11 mouse cellular contexts compared by ENCODE assay signal in the genomic region with DNA sequence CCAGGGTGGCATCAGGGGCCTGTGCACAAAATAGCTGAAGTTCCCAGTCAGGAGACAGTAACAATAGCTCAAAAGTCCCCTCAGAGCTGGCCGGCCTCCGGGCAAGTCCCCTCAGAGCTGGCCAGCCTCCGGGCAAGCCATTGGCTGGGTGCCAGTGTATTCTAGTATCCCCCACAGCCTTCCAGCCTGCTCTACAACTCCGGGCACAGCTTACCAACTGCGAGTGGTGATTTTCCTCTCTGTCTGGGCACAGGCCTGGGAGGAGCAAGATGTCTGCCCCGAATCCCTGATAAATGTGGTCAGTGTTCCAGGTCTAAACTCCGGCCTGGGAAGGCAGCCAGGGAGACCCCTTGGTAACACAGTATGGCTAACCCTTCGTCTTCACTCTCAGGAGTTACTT. TPM values are rescaled to one million over a fixed set of nuclear protein-coding genes. Genes with fewer than 3 reads are reported as not detected.
A peak's percentile ranks its signal among the peaks of the same experiment; 100 is the strongest.
DNase-seq lines count a peak whose midpoint lies in the region; ATAC-seq and TF ChIP-seq lines count a peak whose summit lies in the region.
"Had no signal": no experiment of that assay in that cellular context is flagged by ENCODE, and none has a peak within 500 bp of the region (broad histone marks: within the 10 kb centered on the region; RNA-seq: fewer than 3 reads in every experiment).

No protein-coding gene starts in this region.

- no peaks in the 10 kb centered on the region for H3K4me1 ChIP-seq in kidney, postnatal 0 days (replicated peaks; ENCODE audit: insufficient read depth, low read length)
- peaks cover 25% of the 10 kb centered on the region for H3K4me1 ChIP-seq in heart, embryonic 16.5 days (ENCODE audit: control insufficient read depth, insufficient read depth, low read length)

- DNase-seq in adrenal gland, postnatal 25 days = peak; percentile 16
- no peak for DNase-seq in adrenal gland, postnatal 10 days
- DNase-seq in kidney, postnatal 0 days (ENCODE audit: low spot score) = no peak
- DNase-seq in kidney, postnatal 36 days = no peak
- DNase-seq in MN1 (ENCODE audit: low spot score) = peak; percentile 15
- DNase-seq in thymus, postnatal 10 days (ENCODE audit: low spot score in 2 of 2) = no peak
- DNase-seq in urinary bladder, adult 2 months (ENCODE audit: low spot score) = no peak
- DNase-seq: right cerebral cortex, postnatal 25 days had no signal

- H3K9ac ChIP-seq in kidney, postnatal 0 days (ENCODE audit: low read depth, low read length) = no peak overlapping the region
- peak overlapping the region; percentile 59 for H3K9ac ChIP-seq in heart, embryonic 16.5 days (ENCODE audit: low read length)
- H3K9ac ChIP-seq: limb, embryonic 12.5 days had no signal

- no peak overlapping the region for H3K4me3 ChIP-seq in kidney, postnatal 0 days (replicated peaks; ENCODE audit: low read depth, low read length)
- H3K4me3 ChIP-seq in heart, embryonic 16.5 days (ENCODE audit: low read length) = peak overlapping the region; percentile 30
- H3K4me3 ChIP-seq: erythroblast, embryonic 14.5 days; limb, embryonic 12.5 days had no signal

- TF ChIP-seq CTCF in kidney, postnatal 0 days (IDR thresholded peaks at IDR 0.05; ENCODE audit: low read depth) = no peak

- ATAC-seq in kidney, postnatal 0 days (replicated peaks; ENCODE audit: low FRiP score, low read depth) = 0 out of 2 replicates have a peak, but pooled peaks have one; percentile 25
- ATAC-seq in heart, embryonic 16.5 days (replicated peaks; ENCODE audit: extremely low read depth, insufficient read depth, low FRiP score) = peak; percentile 69

- H3K4me2 ChIP-seq in kidney, postnatal 0 days (ENCODE audit: low read length) = no peak overlapping the region
- H3K4me2 ChIP-seq in heart, embryonic 16.5 days (ENCODE audit: low read depth, low read length) = peak overlapping the region; percentile 52
- H3K4me2 ChIP-seq: limb, embryonic 12.5 days had no signal

- no peaks in the 10 kb centered on the region for H3K27me3 ChIP-seq in kidney, postnatal 0 days (ENCODE audit: insufficient read depth, low read length)
- no peaks in the 10 kb centered on the region for H3K27me3 ChIP-seq in heart, embryonic 16.5 days (ENCODE audit: control insufficient read depth, insufficient read depth, low read length)
- H3K27me3 ChIP-seq: limb, embryonic 12.5 days had no signal

- no peaks in the 10 kb centered on the region for H3K9me3 ChIP-seq in kidney, postnatal 0 days (replicated peaks; ENCODE audit: low read length)
- H3K9me3 ChIP-seq in heart, embryonic 16.5 days (replicated peaks; ENCODE audit: control insufficient read depth, low read length) = no peaks in the 10 kb centered on the region
- H3K9me3 ChIP-seq: limb, embryonic 12.5 days had no signal

- H3K27ac ChIP-seq in kidney, postnatal 0 days = no peak overlapping the region
- H3K27ac ChIP-seq in heart, embryonic 16.5 days (ENCODE audit: low read length) = peak overlapping the region; percentile 83
- H3K27ac ChIP-seq: limb, embryonic 12.5 days had no signal

- WGBS in kidney, postnatal 0 days = 66% methylated on average over 8 of the region's 8 CpGs
- 24% methylated on average over 8 of the region's 8 CpGs for WGBS in heart, embryonic 16.5 days

- no peaks in the 10 kb centered on the region for H3K36me3 ChIP-seq in kidney, postnatal 0 days (ENCODE audit: insufficient read depth, low read length)
- H3K36me3 ChIP-seq in heart, embryonic 16.5 days (ENCODE audit: control insufficient read depth, insufficient read depth) = peaks cover 13% of the 10 kb centered on the region
- H3K36me3 ChIP-seq: limb, embryonic 12.5 days had no signal

RNA-seq across cellular contexts. Expression of a gene that starts 8.0 kb away (rescaled TPM):
- total RNA-seq in adrenal gland, postnatal 25 days (2021) = not detected in 2 replicates
- total RNA-seq in adrenal gland, postnatal 10 days (2021) = under 1 TPM in 1 of 2 experiments, not detected in 1; 0.33 TPM
- polyA plus RNA-seq in kidney, postnatal 0 days (2015; fragmentation: Nextera tagmentation; extraction: Ambion mirVana) = 0.08 and 0.14 TPM in 2 replicates
- 0.36 and 0.45 TPM in 2 replicates for polyA plus RNA-seq in heart, embryonic 16.5 days (2015; fragmentation: Nextera tagmentation; extraction: Ambion mirVana)
- 0.04 and 0.10 TPM in 2 replicates for polyA plus RNA-seq in urinary bladder, adult 2 months (2012; rRNA removed)
- polyA plus RNA-seq: erythroblast, embryonic 14.5 days had no signal

RNA-seq across cellular contexts. Expression of a gene that starts 10.4 kb away (rescaled TPM):
- 0.09 and 0.10 TPM in 2 replicates for total RNA-seq in adrenal gland, postnatal 25 days (2021)
- 10 to 100 TPM in 1 of 2 experiments, 1 to 10 TPM in 1; 2.5 to 11.6 TPM for total RNA-seq in adrenal gland, postnatal 10 days (2021)
- polyA plus RNA-seq in kidney, postnatal 0 days (2015; fragmentation: Nextera tagmentation; extraction: Ambion mirVana) = 0.13 and 0.18 TPM in 2 replicates
- 18.7 and 19.1 TPM in 2 replicates for polyA plus RNA-seq in heart, embryonic 16.5 days (2015; fragmentation: Nextera tagmentation; extraction: Ambion mirVana)
- 0.03 and 0.10 TPM in 2 replicates for polyA plus RNA-seq in urinary bladder, adult 2 months (2012; rRNA removed)
- polyA plus RNA-seq: erythroblast, embryonic 14.5 days had no signal

Comparison
In these comparisons a context has a peak if more than half of its experiments do, and no peak if none do; other contexts are left out.
1. DNase-seq: peak in adrenal gland, postnatal 25 days (single experiment) and MN1 (single experiment); none in adrenal gland, postnatal 10 days (single experiment), kidney, postnatal 0 days (single experiment), kidney, postnatal 36 days (0 of 2), thymus, postnatal 10 days (0 of 2) and urinary bladder, adult 2 months (single experiment).
2. RNA of a gene that starts 10.4 kb away (polyA plus RNA-seq): 18.7 to 19.1 TPM in heart, embryonic 16.5 days; 0.13 to 0.18 TPM in kidney, postnatal 0 days and 0.03 to 0.10 TPM in urinary bladder, adult 2 months; every median in the first group is over 10 times any median in the second.